In the genomic region with DNA sequence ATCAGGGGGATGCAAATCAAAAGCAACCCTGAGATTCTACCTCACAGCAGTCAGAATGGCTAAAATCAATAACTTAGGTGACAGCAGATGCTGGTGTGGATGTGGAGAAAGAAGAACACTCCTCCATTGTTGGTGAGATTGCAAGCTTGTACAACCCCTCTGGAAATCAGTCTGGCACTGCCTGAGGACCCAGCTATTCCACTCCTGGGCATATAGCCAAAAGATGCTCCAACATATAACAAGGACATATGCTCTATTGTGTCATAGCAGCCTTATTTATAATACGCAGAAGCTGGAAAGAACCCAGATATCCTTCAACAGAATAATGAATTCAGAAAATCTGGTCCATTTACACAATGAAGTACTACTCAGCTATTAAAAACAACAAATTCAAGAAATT, we compare ENCODE assay signal across 19 mouse cellular contexts. TPM values are rescaled to one million over a fixed set of nuclear protein-coding genes. Genes with fewer than 3 reads are reported as not detected.
"Had no signal": no experiment of that assay in that cellular context is flagged by ENCODE, and none has a peak within 500 bp of the region (broad histone marks: within the 10 kb centered on the region; RNA-seq: fewer than 3 reads in every experiment).

No protein-coding gene starts in this region.

RNA-seq across cellular contexts. Expression of a gene that starts 1.7 kb away (rescaled TPM):
- total RNA-seq: megakaryocyte, adult 5-6 weeks; megakaryocyte-erythroid progenitor cell, adult 5-6 weeks; monocyte, adult 5-6 weeks; neutrophil, adult 5-6 weeks had no signal
- polyA plus RNA-seq: liver, postnatal 0 days; lung, adult 2 months; lung, embryonic 16.5 days; midbrain, embryonic 10.5 days; midbrain, embryonic 12.5 days; midbrain, embryonic 14.5 days; midbrain, embryonic 16.5 days; neural tube, embryonic 12.5 days; neural tube, embryonic 14.5 days; spleen, adult 2 months; stomach, embryonic 15.5 days; stomach, postnatal 0 days; testis, adult 2 months; thymus, adult 2 months; urinary bladder, adult 2 months had no signal

RNA-seq across cellular contexts. Expression of a gene that starts 10.5 kb away (rescaled TPM):
- total RNA-seq: megakaryocyte, adult 5-6 weeks; megakaryocyte-erythroid progenitor cell, adult 5-6 weeks; monocyte, adult 5-6 weeks; neutrophil, adult 5-6 weeks had no signal
- polyA plus RNA-seq: liver, postnatal 0 days; lung, adult 2 months; lung, embryonic 16.5 days; midbrain, embryonic 10.5 days; midbrain, embryonic 12.5 days; midbrain, embryonic 14.5 days; midbrain, embryonic 16.5 days; neural tube, embryonic 12.5 days; neural tube, embryonic 14.5 days; spleen, adult 2 months; stomach, embryonic 15.5 days; stomach, postnatal 0 days; testis, adult 2 months; thymus, adult 2 months; urinary bladder, adult 2 months had no signal

RNA-seq across cellular contexts. Expression of a gene that starts 16.5 kb away (rescaled TPM):
- total RNA-seq: megakaryocyte, adult 5-6 weeks; megakaryocyte-erythroid progenitor cell, adult 5-6 weeks; monocyte, adult 5-6 weeks; neutrophil, adult 5-6 weeks had no signal
- polyA plus RNA-seq: liver, postnatal 0 days; lung, adult 2 months; lung, embryonic 16.5 days; midbrain, embryonic 10.5 days; midbrain, embryonic 12.5 days; midbrain, embryonic 14.5 days; midbrain, embryonic 16.5 days; neural tube, embryonic 12.5 days; neural tube, embryonic 14.5 days; spleen, adult 2 months; stomach, embryonic 15.5 days; stomach, postnatal 0 days; testis, adult 2 months; thymus, adult 2 months; urinary bladder, adult 2 months had no signal

RNA-seq across cellular contexts. Expression of a gene that starts 26.4 kb away (rescaled TPM):
- total RNA-seq: megakaryocyte, adult 5-6 weeks; megakaryocyte-erythroid progenitor cell, adult 5-6 weeks; monocyte, adult 5-6 weeks; neutrophil, adult 5-6 weeks had no signal
- polyA plus RNA-seq: liver, postnatal 0 days; lung, adult 2 months; lung, embryonic 16.5 days; midbrain, embryonic 10.5 days; midbrain, embryonic 12.5 days; midbrain, embryonic 14.5 days; midbrain, embryonic 16.5 days; neural tube, embryonic 12.5 days; neural tube, embryonic 14.5 days; spleen, adult 2 months; stomach, embryonic 15.5 days; stomach, postnatal 0 days; testis, adult 2 months; thymus, adult 2 months; urinary bladder, adult 2 months had no signal

RNA-seq across cellular contexts. Expression of a gene that starts 36.6 kb away (rescaled TPM):
- total RNA-seq: megakaryocyte, adult 5-6 weeks; megakaryocyte-erythroid progenitor cell, adult 5-6 weeks; monocyte, adult 5-6 weeks; neutrophil, adult 5-6 weeks had no signal
- polyA plus RNA-seq: liver, postnatal 0 days; lung, adult 2 months; lung, embryonic 16.5 days; midbrain, embryonic 10.5 days; midbrain, embryonic 12.5 days; midbrain, embryonic 14.5 days; midbrain, embryonic 16.5 days; neural tube, embryonic 12.5 days; neural tube, embryonic 14.5 days; spleen, adult 2 months; stomach, embryonic 15.5 days; stomach, postnatal 0 days; testis, adult 2 months; thymus, adult 2 months; urinary bladder, adult 2 months had no signal
